In the genomic region with DNA sequence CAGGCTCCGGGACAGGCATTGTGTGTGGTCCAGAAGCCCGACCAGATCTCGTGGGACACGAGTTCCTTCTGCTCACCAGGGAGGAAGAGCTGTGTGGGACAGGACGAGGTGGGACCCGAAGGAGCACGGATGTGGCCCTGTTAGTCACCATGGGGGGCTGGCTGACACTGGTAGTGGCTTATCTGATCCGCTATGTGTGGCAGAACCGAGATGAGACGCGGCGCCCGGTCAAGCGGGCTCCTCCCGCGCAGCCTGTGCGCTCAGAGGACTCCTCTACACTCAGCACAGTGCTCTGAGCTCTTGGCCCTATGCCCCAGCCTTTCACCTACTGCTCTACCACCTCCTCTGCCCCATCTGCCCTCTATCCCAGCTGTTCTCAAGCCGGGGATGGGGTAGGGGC, we compare ENCODE assay signal across 15 mouse cellular contexts. TPM values are rescaled to one million over a fixed set of nuclear protein-coding genes. Genes with fewer than 3 reads are reported as not detected.
DNase-seq lines count a peak whose midpoint lies in the region; ATAC-seq and TF ChIP-seq lines count a peak whose summit lies in the region.
"Had no signal": no experiment of that assay in that cellular context is flagged by ENCODE, and none has a peak within 500 bp of the region (broad histone marks: within the 10 kb centered on the region; RNA-seq: fewer than 3 reads in every experiment).

No protein-coding gene starts in this region.

- no peak overlapping the region for H3K27ac ChIP-seq in heart, postnatal 0 days (ENCODE audit: low read depth)
- no peak overlapping the region for H3K27ac ChIP-seq in forebrain, embryonic 14.5 days (ENCODE audit: low read depth, low read length)
- H3K27ac ChIP-seq in midbrain, embryonic 11.5 days (ENCODE audit: low read depth, low read length) = no peak overlapping the region
- H3K27ac ChIP-seq: embryonic facial prominence, embryonic 15.5 days; gastrocnemius, adult 2 months; limb, embryonic 13.5 days had no signal

- no peak overlapping the region for H3K4me3 ChIP-seq in heart, postnatal 0 days (ENCODE audit: low read depth, low read length)
- no peak overlapping the region for H3K4me3 ChIP-seq in forebrain, embryonic 14.5 days (ENCODE audit: low read depth, low read length)
- H3K4me3 ChIP-seq in midbrain, embryonic 11.5 days (ENCODE audit: low read depth, low read length) = no peak overlapping the region
- H3K4me3 ChIP-seq: embryonic facial prominence, embryonic 15.5 days; gastrocnemius, adult 2 months; limb, embryonic 13.5 days had no signal

- WGBS in heart, postnatal 0 days = 15% methylated on average over 18 of the region's 18 CpGs
- WGBS in forebrain, embryonic 14.5 days = 45% methylated on average over 18 of the region's 18 CpGs
- WGBS in midbrain, embryonic 11.5 days = 46% methylated on average over 18 of the region's 18 CpGs

- no peak for TF ChIP-seq CTCF in heart, postnatal 0 days (IDR thresholded peaks at IDR 0.05; ENCODE audit: low read depth)

- no peaks in the 10 kb centered on the region for H3K36me3 ChIP-seq in heart, postnatal 0 days (replicated peaks; ENCODE audit: control insufficient read depth, insufficient read depth, low read length)
- H3K36me3 ChIP-seq in forebrain, embryonic 14.5 days (ENCODE audit: control insufficient read depth, insufficient read depth, low read length) = no peaks in the 10 kb centered on the region
- no peaks in the 10 kb centered on the region for H3K36me3 ChIP-seq in midbrain, embryonic 11.5 days (ENCODE audit: control insufficient read depth, insufficient read depth, low read length)
- H3K36me3 ChIP-seq: embryonic facial prominence, embryonic 15.5 days; limb, embryonic 13.5 days had no signal

- peaks cover 12% of the 10 kb centered on the region; the same call in 1 of the 2 replicates for H3K4me1 ChIP-seq in heart, postnatal 0 days (ENCODE audit: control insufficient read depth, insufficient read depth)
- H3K4me1 ChIP-seq in forebrain, embryonic 14.5 days (ENCODE audit: control insufficient read depth, insufficient read depth, low read length) = no peaks in the 10 kb centered on the region
- peaks cover 5% of the 10 kb centered on the region for H3K4me1 ChIP-seq in midbrain, embryonic 11.5 days (ENCODE audit: control insufficient read depth, insufficient read depth, low read length)

- DNase-seq in cerebellum, adult 11 months = peak; percentile 34
- DNase-seq in cerebellum, adult 9-11 months = no peak
- DNase-seq in heart, postnatal 0 days (ENCODE audit: low spot score) = no peak
- no peak for DNase-seq in heart, adult 9 months (ENCODE audit: low spot score in 2 of 2)
- peak; percentile 45 for DNase-seq in 416B (ENCODE audit: low read depth)
- DNase-seq in forebrain, embryonic 14.5 days (ENCODE audit: low spot score) = no peak
- DNase-seq in frontal cortex, postnatal 25 days (ENCODE audit: low spot score in 2 of 2) = no peak
- DNase-seq in midbrain, embryonic 11.5 days (ENCODE audit: low spot score, missing footprints) = no peak
- DNase-seq: adrenal gland, adult 2 months; gastrocnemius, adult 2 months; kidney, adult 8-10 months had no signal

- H3K4me2 ChIP-seq in heart, postnatal 0 days (ENCODE audit: low read depth, low read length) = peak overlapping the region; percentile 30; the same call in 1 of the 2 replicates
- H3K4me2 ChIP-seq in forebrain, embryonic 14.5 days (ENCODE audit: low read length) = peak overlapping the region; percentile 24; the same call in 1 of the 2 replicates
- H3K4me2 ChIP-seq in midbrain, embryonic 11.5 days = no peak overlapping the region
- H3K4me2 ChIP-seq: embryonic facial prominence, embryonic 15.5 days; limb, embryonic 13.5 days had no signal

- TF ChIP-seq EP300 in heart, postnatal 0 days (IDR thresholded peaks at IDR 0.05; ENCODE audit: low read depth) = no peak

- H3K27me3 ChIP-seq in heart, postnatal 0 days (ENCODE audit: control insufficient read depth, insufficient read depth, low read length) = peaks cover 17% of the 10 kb centered on the region
- H3K27me3 ChIP-seq in forebrain, embryonic 14.5 days (replicated peaks; ENCODE audit: control insufficient read depth, insufficient read depth, low read length) = no peaks in the 10 kb centered on the region
- peaks cover 2% of the 10 kb centered on the region; the same call in 1 of the 2 replicates for H3K27me3 ChIP-seq in midbrain, embryonic 11.5 days (ENCODE audit: control insufficient read depth, insufficient read depth, low read length)

- H3K9ac ChIP-seq in heart, postnatal 0 days (replicated peaks; ENCODE audit: low read depth, low read length) = no peak overlapping the region
- no peak overlapping the region for H3K9ac ChIP-seq in forebrain, embryonic 14.5 days (ENCODE audit: low read length)
- H3K9ac ChIP-seq in midbrain, embryonic 11.5 days (ENCODE audit: low read length) = no peak overlapping the region
- H3K9ac ChIP-seq: embryonic facial prominence, embryonic 15.5 days; limb, embryonic 13.5 days had no signal

- ATAC-seq in heart, postnatal 0 days (ENCODE audit: insufficient read depth, low read depth) = no peak
- no peak for ATAC-seq in forebrain, embryonic 14.5 days
- ATAC-seq in midbrain, embryonic 11.5 days (ENCODE audit: low FRiP score) = no peak
- ATAC-seq: lung, postnatal 0 days had no signal

- H3K9me3 ChIP-seq in heart, postnatal 0 days (replicated peaks; ENCODE audit: control insufficient read depth, low read length) = no peaks in the 10 kb centered on the region
- no peaks in the 10 kb centered on the region for H3K9me3 ChIP-seq in forebrain, embryonic 14.5 days (replicated peaks; ENCODE audit: control insufficient read depth, low read length)
- H3K9me3 ChIP-seq in midbrain, embryonic 11.5 days (ENCODE audit: control insufficient read depth, low read length) = no peaks in the 10 kb centered on the region
- H3K9me3 ChIP-seq: embryonic facial prominence, embryonic 15.5 days; limb, embryonic 13.5 days had no signal

RNA-seq across cellular contexts. Expression of a gene that starts 1.2 kb away (rescaled TPM):
- total RNA-seq in heart, postnatal 0 days (2014; rRNA removed; ENCODE audit: low replicate concordance) = not detected in 2 replicates
- polyA plus RNA-seq in heart, postnatal 0 days (2015; fragmentation: Nextera tagmentation; extraction: Ambion mirVana) = not detected in 2 replicates
- polyA plus RNA-seq in forebrain, embryonic 14.5 days (2014; fragmentation: Nextera tagmentation; extraction: Ambion mirVana) = not detected in 2 replicates
- polyA plus RNA-seq in midbrain, embryonic 11.5 days (2014; fragmentation: Nextera tagmentation; extraction: Ambion mirVana) = not detected in 2 replicates
- total RNA-seq: adrenal gland, adult 2 months; gastrocnemius, adult 2 months had no signal
- polyA plus RNA-seq: adrenal gland, adult 2 months; embryonic facial prominence, embryonic 15.5 days; limb, embryonic 13.5 days; lung, postnatal 0 days; thymus, postnatal 0 days had no signal

RNA-seq across cellular contexts. Expression of a gene that starts 12.1 kb away (rescaled TPM):
- 36.1 and 44.8 TPM in 2 replicates for total RNA-seq in heart, postnatal 0 days (2014; rRNA removed; ENCODE audit: low replicate concordance)
- 49.4 and 50.2 TPM in 2 replicates for polyA plus RNA-seq in heart, postnatal 0 days (2015; fragmentation: Nextera tagmentation; extraction: Ambion mirVana)
- 24.7 and 24.8 TPM in 2 replicates for polyA plus RNA-seq in forebrain, embryonic 14.5 days (2014; fragmentation: Nextera tagmentation; extraction: Ambion mirVana)
- polyA plus RNA-seq in midbrain, embryonic 11.5 days (2014; fragmentation: Nextera tagmentation; extraction: Ambion mirVana) = 9.7 and 12.0 TPM in 2 replicates

RNA-seq across cellular contexts. Expression of a gene that starts 26.2 kb away (rescaled TPM):
- total RNA-seq in heart, postnatal 0 days (2014; rRNA removed; ENCODE audit: low replicate concordance) = 0.15 and 0.19 TPM in 2 replicates
- polyA plus RNA-seq in heart, postnatal 0 days (2015; fragmentation: Nextera tagmentation; extraction: Ambion mirVana) = 0.23 and 0.26 TPM in 2 replicates
- polyA plus RNA-seq in forebrain, embryonic 14.5 days (2014; fragmentation: Nextera tagmentation; extraction: Ambion mirVana) = 0.88 and 1.3 TPM in 2 replicates
- polyA plus RNA-seq in midbrain, embryonic 11.5 days (2014; fragmentation: Nextera tagmentation; extraction: Ambion mirVana) = 1.3 and 1.4 TPM in 2 replicates
- polyA plus RNA-seq: adrenal gland, adult 2 months had no signal

RNA-seq across cellular contexts. Expression of a gene that starts 26.9 kb away (rescaled TPM):
- total RNA-seq in heart, postnatal 0 days (2014; rRNA removed; ENCODE audit: low replicate concordance) = not detected in 2 replicates
- not detected in 2 replicates for polyA plus RNA-seq in heart, postnatal 0 days (2015; fragmentation: Nextera tagmentation; extraction: Ambion mirVana)
- polyA plus RNA-seq in forebrain, embryonic 14.5 days (2014; fragmentation: Nextera tagmentation; extraction: Ambion mirVana) = not detected in 2 replicates
- polyA plus RNA-seq in midbrain, embryonic 11.5 days (2014; fragmentation: Nextera tagmentation; extraction: Ambion mirVana) = not detected in 2 replicates
- polyA plus RNA-seq: adrenal gland, adult 2 months; embryonic facial prominence, embryonic 15.5 days; limb, embryonic 13.5 days; lung, postnatal 0 days had no signal

RNA-seq across cellular contexts. Expression of a gene that starts 47.3 kb away (rescaled TPM):
- total RNA-seq in heart, postnatal 0 days (2014; rRNA removed; ENCODE audit: low replicate concordance) = not detected in 2 replicates
- not detected in 2 replicates for polyA plus RNA-seq in heart, postnatal 0 days (2015; fragmentation: Nextera tagmentation; extraction: Ambion mirVana)
- polyA plus RNA-seq in forebrain, embryonic 14.5 days (2014; fragmentation: Nextera tagmentation; extraction: Ambion mirVana) = not detected in 2 replicates
- not detected in 2 replicates for polyA plus RNA-seq in midbrain, embryonic 11.5 days (2014; fragmentation: Nextera tagmentation; extraction: Ambion mirVana)
- polyA plus RNA-seq: embryonic facial prominence, embryonic 15.5 days; limb, embryonic 13.5 days; lung, postnatal 0 days had no signal

Comparison
In these comparisons a context has a peak if more than half of its experiments do, and no peak if none do; other contexts are left out.
1. DNase-seq: peak in cerebellum, adult 11 months (single experiment) and 416B (single experiment); none in cerebellum, adult 9-11 months (single experiment), heart, postnatal 0 days (single experiment), heart, adult 9 months (0 of 2), forebrain, embryonic 14.5 days (single experiment), frontal cortex, postnatal 25 days (0 of 2) and midbrain, embryonic 11.5 days (single experiment).